Mouse (Mus musculus): ENCODE measurements around the gene Lyrm4. TPM values are rescaled to one million over a fixed set of nuclear protein-coding genes. Genes with fewer than 3 reads are reported as not detected.
A peak's percentile ranks its signal among the peaks of the same experiment; 100 is the strongest.

Lyrm4 gene
- polyA plus RNA-seq, 1 experiment from 2014 or later = 16.9 TPM

DNA sequence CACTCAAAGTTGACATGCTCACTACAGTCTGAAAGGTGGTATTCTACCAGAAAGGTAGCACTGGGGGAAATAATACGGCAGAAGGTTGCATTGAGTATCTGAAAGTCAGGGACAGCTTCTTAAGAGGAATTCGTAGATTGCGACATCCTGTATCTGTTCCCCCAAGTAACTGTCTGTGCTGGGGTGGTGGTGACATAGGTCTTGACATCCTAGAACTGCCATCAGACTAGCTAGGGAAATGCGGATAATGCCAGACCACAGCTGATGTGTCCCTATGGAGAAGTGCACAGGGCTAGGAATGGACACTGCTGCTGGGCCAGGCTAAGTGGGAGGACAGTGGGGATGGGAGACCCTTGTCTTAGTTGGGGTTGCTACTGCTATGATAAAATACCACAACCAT lies 8.8 kb downstream of the Lyrm4 start:
- no peaks in the 10 kb centered on the region for H3K4me1 ChIP-seq (replicated peaks; ENCODE audit: control insufficient read depth, insufficient read depth, low read length)
- 96% methylated on average over 4 of the region's 4 CpGs for WGBS
- no peak for TF ChIP-seq CTCF (IDR thresholded peaks at IDR 0.05; ENCODE audit: low read depth)
- no peaks in the 10 kb centered on the region; the same call in 1 of the 2 replicates for H3K36me3 ChIP-seq (ENCODE audit: control insufficient read depth, insufficient read depth)
- H3K9ac ChIP-seq (ENCODE audit: low read depth, low read length) = no peak overlapping the region
- ATAC-seq = no peak
- H3K27ac ChIP-seq (ENCODE audit: low read depth, low read length) = no peak overlapping the region
- H3K4me2 ChIP-seq (replicated peaks; ENCODE audit: low read depth) = no peak overlapping the region
- H3K9me3 ChIP-seq (ENCODE audit: control insufficient read depth) = no peaks in the 10 kb centered on the region
- no peak overlapping the region for H3K4me3 ChIP-seq (ENCODE audit: low read depth, low read length)
- H3K27me3 ChIP-seq (replicated peaks; ENCODE audit: control insufficient read depth, insufficient read depth, low read length) = no peaks in the 10 kb centered on the region

- H3K9ac ChIP-seq (ENCODE audit: low read depth, low read length) = no peak overlapping the region
- no peaks in the 10 kb centered on the region; the same call in 1 of the 2 replicates for H3K36me3 ChIP-seq (ENCODE audit: control insufficient read depth, insufficient read depth)
- H3K27ac ChIP-seq (ENCODE audit: low read depth, low read length) = no peak overlapping the region
- H3K9me3 ChIP-seq (ENCODE audit: control insufficient read depth) = no peaks in the 10 kb centered on the region
- H3K4me3 ChIP-seq (ENCODE audit: low read depth, low read length) = no peak overlapping the region
- WGBS = 82% methylated on average over 6 of the region's 6 CpGs
- no peaks in the 10 kb centered on the region for H3K27me3 ChIP-seq (replicated peaks; ENCODE audit: control insufficient read depth, insufficient read depth, low read length)
- no peak for ATAC-seq
- H3K4me1 ChIP-seq (replicated peaks; ENCODE audit: control insufficient read depth, insufficient read depth, low read length) = no peaks in the 10 kb centered on the region
- no peak overlapping the region for H3K4me2 ChIP-seq (replicated peaks; ENCODE audit: low read depth)
- no peak for TF ChIP-seq CTCF (IDR thresholded peaks at IDR 0.05; ENCODE audit: low read depth)
Observed at GRCm38 (mm10) chr13:36105591-36105990, 11.7 kb downstream of the Lyrm4 start.

- Histone ChIP-seq H3K27ac (ENCODE audit: low read depth, low read length) (no peak overlapping the region), H3K36me3 (ENCODE audit: control insufficient read depth, insufficient read depth) (no peaks in the 10 kb centered on the region), H3K9me3 (ENCODE audit: control insufficient read depth) (no peaks in the 10 kb centered on the region), H3K4me1 (replicated peaks; ENCODE audit: control insufficient read depth, insufficient read depth, low read length) (peaks cover 3% of the 10 kb centered on the region; the same call in 1 of the 2 replicates), H3K4me3 (ENCODE audit: low read depth, low read length) (no peak overlapping the region), H3K27me3 (replicated peaks; ENCODE audit: control insufficient read depth, insufficient read depth, low read length) (no peaks in the 10 kb centered on the region), H3K4me2 (replicated peaks; ENCODE audit: low read depth) (no peak overlapping the region), H3K9ac (ENCODE audit: low read depth, low read length) (no peak overlapping the region)
- TF ChIP-seq CTCF (IDR thresholded peaks at IDR 0.05; ENCODE audit: low read depth) = no peak
- WGBS = 45% methylated on average over 5 of the region's 5 CpGs
- ATAC-seq = no peak
Observed at GRCm38 (mm10) chr13:36096684-36097383, 20.5 kb downstream of the Lyrm4 start.

DNA sequence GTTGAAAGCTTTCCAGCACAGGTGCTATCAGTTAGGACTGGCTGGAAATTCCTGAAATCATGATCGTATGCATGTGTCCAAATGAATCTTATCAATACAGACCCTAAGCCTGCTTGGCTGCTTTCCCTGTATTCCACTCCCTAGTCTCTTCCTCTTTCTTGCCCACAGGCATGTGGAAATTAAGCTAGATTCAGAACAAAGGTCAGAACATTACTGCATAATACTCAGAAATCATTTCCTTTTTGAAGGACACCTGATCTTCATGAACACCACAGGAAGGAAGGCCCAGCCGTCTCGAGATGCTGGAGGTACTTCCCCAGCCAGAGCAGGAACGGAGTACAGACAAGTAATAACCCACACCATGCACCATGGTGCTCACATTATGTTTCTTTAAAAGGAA lies 29.2 kb downstream of the Lyrm4 start:
- WGBS = 30% methylated on average over 4 of the region's 4 CpGs
- Histone ChIP-seq H3K4me3 (ENCODE audit: low read depth, low read length) (no peak overlapping the region), H3K9me3 (ENCODE audit: control insufficient read depth) (no peaks in the 10 kb centered on the region), H3K4me1 (replicated peaks; ENCODE audit: control insufficient read depth, insufficient read depth, low read length) (no peaks in the 10 kb centered on the region), H3K27me3 (replicated peaks; ENCODE audit: control insufficient read depth, insufficient read depth, low read length) (no peaks in the 10 kb centered on the region), H3K27ac (ENCODE audit: low read depth, low read length) (no peak overlapping the region), H3K9ac (ENCODE audit: low read depth, low read length) (no peak overlapping the region), H3K36me3 (ENCODE audit: control insufficient read depth, insufficient read depth) (no peaks in the 10 kb centered on the region), H3K4me2 (replicated peaks; ENCODE audit: low read depth) (no peak overlapping the region)
- no peak for TF ChIP-seq CTCF (IDR thresholded peaks at IDR 0.05; ENCODE audit: low read depth)
- peak; percentile 28; the same call in 1 of the 2 replicates for ATAC-seq

GRCm38 (mm10) chr13:36087427-36087826 lies 29.9 kb downstream of the Lyrm4 start:
- H3K36me3 ChIP-seq (ENCODE audit: control insufficient read depth, insufficient read depth) = no peaks in the 10 kb centered on the region
- H3K9ac ChIP-seq (ENCODE audit: low read depth, low read length) = no peak overlapping the region
- H3K27me3 ChIP-seq (replicated peaks; ENCODE audit: control insufficient read depth, insufficient read depth, low read length) = no peaks in the 10 kb centered on the region
- ATAC-seq = no peak
- H3K4me1 ChIP-seq (replicated peaks; ENCODE audit: control insufficient read depth, insufficient read depth, low read length) = no peaks in the 10 kb centered on the region
- no peak overlapping the region for H3K4me3 ChIP-seq (ENCODE audit: low read depth, low read length)
- H3K27ac ChIP-seq (ENCODE audit: low read depth, low read length) = no peak overlapping the region
- no peaks in the 10 kb centered on the region for H3K9me3 ChIP-seq (ENCODE audit: control insufficient read depth)
- no peak for TF ChIP-seq CTCF (IDR thresholded peaks at IDR 0.05; ENCODE audit: low read depth)
- H3K4me2 ChIP-seq (replicated peaks; ENCODE audit: low read depth) = no peak overlapping the region
- 69% methylated on average over 2 of the region's 2 CpGs for WGBS

DNA sequence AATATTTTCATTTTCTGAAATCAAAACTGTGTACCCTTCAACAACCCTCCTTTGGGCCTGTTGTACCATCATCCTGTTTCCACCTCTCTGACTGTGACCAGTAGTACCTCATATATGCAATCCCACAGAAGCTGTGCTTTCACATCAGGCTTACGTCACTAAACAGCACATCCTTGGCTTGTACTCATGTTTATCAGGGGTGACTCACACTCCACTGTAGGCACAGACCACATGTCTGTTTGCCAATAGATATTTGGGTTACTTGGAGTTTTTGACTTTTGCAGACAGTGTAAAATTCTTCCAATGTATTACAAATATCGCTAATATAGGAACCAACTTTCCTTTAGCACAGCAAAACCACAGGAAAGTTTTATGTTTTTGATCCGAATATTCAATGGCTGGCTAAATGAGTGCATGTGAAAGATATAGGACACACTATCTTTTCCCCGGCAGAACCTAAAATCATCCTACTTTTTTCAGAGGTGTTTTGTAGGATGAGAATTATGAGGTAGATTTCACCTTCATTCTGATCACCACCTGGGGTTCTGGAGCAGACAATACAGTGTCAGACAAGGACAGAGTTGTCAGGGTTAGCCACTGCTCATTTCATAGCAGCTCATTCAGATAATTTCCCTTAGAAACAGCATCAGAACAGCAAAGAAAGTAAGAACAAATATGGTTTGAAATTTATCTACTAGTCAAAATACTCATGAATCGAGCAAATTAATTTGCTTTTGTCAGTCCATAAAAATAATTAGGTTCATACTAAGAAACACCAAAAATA lies 30.5 kb downstream of the Lyrm4 start:
- WGBS = 88% methylated on average over 5 of the region's 5 CpGs

More for the DNA sequence above, 30.5 kb downstream of the Lyrm4 start:
- Histone ChIP-seq H3K36me3 (ENCODE audit: control insufficient read depth, insufficient read depth) (no peaks in the 10 kb centered on the region), H3K4me3 (ENCODE audit: low read depth, low read length) (no peak overlapping the region), H3K27me3 (replicated peaks; ENCODE audit: control insufficient read depth, insufficient read depth, low read length) (no peaks in the 10 kb centered on the region), H3K9ac (ENCODE audit: low read depth, low read length) (no peak overlapping the region), H3K27ac (ENCODE audit: low read depth, low read length) (no peak overlapping the region), H3K4me1 (replicated peaks; ENCODE audit: control insufficient read depth, insufficient read depth, low read length) (no peaks in the 10 kb centered on the region), H3K4me2 (replicated peaks; ENCODE audit: low read depth) (no peak overlapping the region), H3K9me3 (ENCODE audit: control insufficient read depth) (no peaks in the 10 kb centered on the region)
- no peak for TF ChIP-seq CTCF (IDR thresholded peaks at IDR 0.05; ENCODE audit: low read depth)
- ATAC-seq = no peak
